Mouse (Mus musculus): ENCODE measurements around the gene Dus1l. TPM values are rescaled to one million over a fixed set of nuclear protein-coding genes. Genes with fewer than 3 reads are reported as not detected.
"Not testable (repeated sequence)": the region's sequence is repeated elsewhere in the genome, so short reads cannot be mapped to it uniquely, and the experiment has no call there.

The Dus1l gene
- polyA plus RNA-seq, 1 experiment from 2014 or later = 59.7 TPM

GRCm38 (mm10) chr11:120777123-120777522 is 19.1 kb downstream of the Dus1l start:
- no peak overlapping the region for H3K9ac ChIP-seq (replicated peaks; ENCODE audit: low read depth, low read length)
- H3K4me2 ChIP-seq (replicated peaks; ENCODE audit: low read depth, low read length) = no peak overlapping the region
- WGBS = 35% methylated on average over 6 of the region's 6 CpGs
- no peaks in the 10 kb centered on the region for H3K27me3 ChIP-seq (ENCODE audit: control insufficient read depth, insufficient read depth, low read length)
- no peaks in the 10 kb centered on the region for H3K9me3 ChIP-seq (ENCODE audit: control insufficient read depth, low read depth, low read length)
- H3K4me1 ChIP-seq (ENCODE audit: control insufficient read depth, insufficient read depth, low read length) = no peaks in the 10 kb centered on the region; the same call in 1 of the 2 replicates
- no peak overlapping the region for H3K4me3 ChIP-seq (ENCODE audit: low read depth, low read length)
- no peak overlapping the region for H3K27ac ChIP-seq (ENCODE audit: low read length)
- ATAC-seq (ENCODE audit: insufficient number of reproducible peaks, insufficient read depth, low FRiP score, low read depth) = no peak
- H3K36me3 ChIP-seq (ENCODE audit: control insufficient read depth, insufficient read depth, low read length) = peaks cover 7% of the 10 kb centered on the region; the same call in 1 of the 2 replicates

GRCm38 (mm10) chr11:120775774-120776469 is 20.3 kb downstream of the Dus1l start:
- H3K9ac ChIP-seq (replicated peaks; ENCODE audit: low read depth, low read length) = no peak overlapping the region
- no peaks in the 10 kb centered on the region for H3K9me3 ChIP-seq (ENCODE audit: control insufficient read depth, low read depth, low read length)
- no peak overlapping the region for H3K4me3 ChIP-seq (ENCODE audit: low read depth, low read length)
- peaks cover 7% of the 10 kb centered on the region; the same call in 1 of the 2 replicates for H3K36me3 ChIP-seq (ENCODE audit: control insufficient read depth, insufficient read depth, low read length)
- peak; percentile 87 for ATAC-seq (ENCODE audit: insufficient number of reproducible peaks, insufficient read depth, low FRiP score, low read depth)
- H3K27me3 ChIP-seq (ENCODE audit: control insufficient read depth, insufficient read depth, low read length) = no peaks in the 10 kb centered on the region
- H3K4me2 ChIP-seq (replicated peaks; ENCODE audit: low read depth, low read length) = no peak overlapping the region
- no peaks in the 10 kb centered on the region; the same call in 1 of the 2 replicates for H3K4me1 ChIP-seq (ENCODE audit: control insufficient read depth, insufficient read depth, low read length)
- no peak overlapping the region for H3K27ac ChIP-seq (ENCODE audit: low read length)
- WGBS = 22% methylated on average over 15 of the region's 15 CpGs

GRCm38 (mm10) chr11:120773463-120774190 is 22.6 kb downstream of the Dus1l start:
- no peak overlapping the region for H3K9ac ChIP-seq (replicated peaks; ENCODE audit: low read depth, low read length)
- H3K27me3 ChIP-seq (ENCODE audit: control insufficient read depth, insufficient read depth, low read length) = no peaks in the 10 kb centered on the region
- WGBS = 83% methylated on average over 7 of the region's 7 CpGs
- no peaks in the 10 kb centered on the region for H3K9me3 ChIP-seq (ENCODE audit: control insufficient read depth, low read depth, low read length)
- H3K4me2 ChIP-seq (replicated peaks; ENCODE audit: low read depth, low read length) = no peak overlapping the region
- no peak for ATAC-seq (ENCODE audit: insufficient number of reproducible peaks, insufficient read depth, low FRiP score, low read depth)
- no peak overlapping the region for H3K27ac ChIP-seq (ENCODE audit: low read length)
- H3K36me3 ChIP-seq (ENCODE audit: control insufficient read depth, insufficient read depth, low read length) = no peaks in the 10 kb centered on the region
- no peaks in the 10 kb centered on the region; the same call in 1 of the 2 replicates for H3K4me1 ChIP-seq (ENCODE audit: control insufficient read depth, insufficient read depth, low read length)
- no peak overlapping the region for H3K4me3 ChIP-seq (ENCODE audit: low read depth, low read length)

- H3K9ac ChIP-seq (replicated peaks; ENCODE audit: low read depth, low read length) = no peak overlapping the region
- no peak overlapping the region for H3K27ac ChIP-seq (ENCODE audit: low read length)
- no peaks in the 10 kb centered on the region for H3K36me3 ChIP-seq (ENCODE audit: control insufficient read depth, insufficient read depth, low read length)
- no peak for ATAC-seq (ENCODE audit: insufficient number of reproducible peaks, insufficient read depth, low FRiP score, low read depth)
- H3K4me3 ChIP-seq (ENCODE audit: low read depth, low read length) = no peak overlapping the region
- H3K4me1 ChIP-seq (ENCODE audit: control insufficient read depth, insufficient read depth, low read length) = no peaks in the 10 kb centered on the region; the same call in 1 of the 2 replicates
- WGBS = 68% methylated on average over 3 of the region's 3 CpGs
- no peak overlapping the region for H3K4me2 ChIP-seq (replicated peaks; ENCODE audit: low read depth, low read length)
- no peaks in the 10 kb centered on the region for H3K27me3 ChIP-seq (ENCODE audit: control insufficient read depth, insufficient read depth, low read length)
- H3K9me3 ChIP-seq (ENCODE audit: control insufficient read depth, low read depth, low read length) = no peaks in the 10 kb centered on the region
Measured at GRCm38 (mm10) chr11:120772749-120773148, 23.5 kb downstream of the Dus1l start.

GRCm38 (mm10) chr11:120768206-120768605 is 28.0 kb downstream of the Dus1l start:
- 88% methylated on average over 1 of the region's 1 CpGs for WGBS
- no peak overlapping the region for H3K4me2 ChIP-seq (replicated peaks; ENCODE audit: low read depth, low read length)
- H3K4me1 ChIP-seq (ENCODE audit: control insufficient read depth, insufficient read depth, low read length) = no peaks in the 10 kb centered on the region
- H3K36me3 ChIP-seq (ENCODE audit: control insufficient read depth, insufficient read depth, low read length) = no peaks in the 10 kb centered on the region
- H3K4me3 ChIP-seq (ENCODE audit: low read depth, low read length) = no peak overlapping the region
- no peak overlapping the region for H3K27ac ChIP-seq (ENCODE audit: low read length)
- ATAC-seq (ENCODE audit: insufficient number of reproducible peaks, insufficient read depth, low FRiP score, low read depth) = no peak
- H3K27me3 ChIP-seq (ENCODE audit: control insufficient read depth, insufficient read depth, low read length) = no peaks in the 10 kb centered on the region
- no peak overlapping the region for H3K9ac ChIP-seq (replicated peaks; ENCODE audit: low read depth, low read length)
- H3K9me3 ChIP-seq (ENCODE audit: control insufficient read depth, low read depth, low read length) = no peaks in the 10 kb centered on the region

GRCm38 (mm10) chr11:120767023-120767422 is 29.2 kb downstream of the Dus1l start:
- not testable (repeated sequence) for H3K9ac ChIP-seq (replicated peaks; ENCODE audit: low read depth, low read length); H3K4me1 ChIP-seq (ENCODE audit: control insufficient read depth, insufficient read depth, low read length); H3K27ac ChIP-seq (ENCODE audit: low read length); H3K27me3 ChIP-seq (ENCODE audit: control insufficient read depth, insufficient read depth, low read length); H3K4me3 ChIP-seq (ENCODE audit: low read depth, low read length); H3K36me3 ChIP-seq (ENCODE audit: control insufficient read depth, insufficient read depth, low read length); ATAC-seq (ENCODE audit: insufficient number of reproducible peaks, insufficient read depth, low FRiP score, low read depth); H3K4me2 ChIP-seq (replicated peaks; ENCODE audit: low read depth, low read length); H3K9me3 ChIP-seq (ENCODE audit: control insufficient read depth, low read depth, low read length)
- WGBS = 68% methylated on average over 3 of the region's 7 CpGs

GRCm38 (mm10) chr11:120763121-120763999 is 32.8 kb downstream of the Dus1l start:
- H3K36me3 ChIP-seq (ENCODE audit: control insufficient read depth, insufficient read depth, low read length); H3K4me2 ChIP-seq (replicated peaks; ENCODE audit: low read depth, low read length); H3K4me1 ChIP-seq (ENCODE audit: control insufficient read depth, insufficient read depth, low read length); H3K9ac ChIP-seq (replicated peaks; ENCODE audit: low read depth, low read length); H3K9me3 ChIP-seq (ENCODE audit: control insufficient read depth, low read depth, low read length); H3K27me3 ChIP-seq (ENCODE audit: control insufficient read depth, insufficient read depth, low read length); H3K4me3 ChIP-seq (ENCODE audit: low read depth, low read length); H3K27ac ChIP-seq (ENCODE audit: low read length): not testable (repeated sequence)
- peak; percentile 46; the same call in 1 of the 2 replicates for ATAC-seq (ENCODE audit: insufficient number of reproducible peaks, insufficient read depth, low FRiP score, low read depth)
- WGBS = 9% methylated on average over 5 of the region's 23 CpGs

- peaks cover 12% of the 10 kb centered on the region for H3K9me3 ChIP-seq (ENCODE audit: control insufficient read depth, low read depth, low read length)
- 20% methylated on average over 13 of the region's 14 CpGs for WGBS
- H3K9ac ChIP-seq (replicated peaks; ENCODE audit: low read depth, low read length); H3K4me3 ChIP-seq (ENCODE audit: low read depth, low read length); ATAC-seq (ENCODE audit: insufficient number of reproducible peaks, insufficient read depth, low FRiP score, low read depth); H3K4me1 ChIP-seq (ENCODE audit: control insufficient read depth, insufficient read depth, low read length); H3K27ac ChIP-seq (ENCODE audit: low read length); H3K4me2 ChIP-seq (replicated peaks; ENCODE audit: low read depth, low read length); H3K36me3 ChIP-seq (ENCODE audit: control insufficient read depth, insufficient read depth, low read length); H3K27me3 ChIP-seq (ENCODE audit: control insufficient read depth, insufficient read depth, low read length): not testable (repeated sequence)
Measured at GRCm38 (mm10) chr11:120762672-120763041, 33.5 kb downstream of the Dus1l start, which contains the start of gene Hmga1b. Gene Hmga1b (plus strand): TSS chr11:120762794.

All from stomach, embryonic 14.5 days (tissue).